In genomic region chr16:31299164-31299959, GRCm38 (mm10) we compare ENCODE assay signal across 16 mouse cellular contexts. TPM values are rescaled to one million over a fixed set of nuclear protein-coding genes. Genes with fewer than 3 reads are reported as not detected.
DNase-seq lines count a peak whose midpoint lies in the region; ATAC-seq and TF ChIP-seq lines count a peak whose summit lies in the region.
"Had no signal": no experiment of that assay in that cellular context is flagged by ENCODE, and none has a peak within 500 bp of the region (broad histone marks: within the 10 kb centered on the region; RNA-seq: fewer than 3 reads in every experiment).

No protein-coding gene starts in this region.

- H3K9ac ChIP-seq in forebrain, postnatal 0 days: no peak overlapping the region
- no peak overlapping the region for H3K9ac ChIP-seq in forebrain, embryonic 14.5 days (ENCODE audit: low read length)
- H3K9ac ChIP-seq in ES-Bruce4 (ENCODE audit: low read depth, poor library complexity, severe bottlenecking): no peak overlapping the region
- no peak overlapping the region for H3K9ac ChIP-seq in embryonic facial prominence, embryonic 14.5 days (ENCODE audit: low read depth, low read length)
- H3K9ac ChIP-seq: lung, embryonic 15.5 days; stomach, embryonic 15.5 days had no signal

- TF ChIP-seq EP300 in ES-Bruce4 (IDR thresholded peaks at IDR 0.05; ENCODE audit: insufficient read depth, low read depth, low read length): 0 out of 2 replicates have a peak, but pooled peaks have one; percentile 27

- no peak for DNase-seq in forebrain, postnatal 0 days
- no peak for DNase-seq in forebrain, embryonic 14.5 days (ENCODE audit: low spot score)
- no peak for DNase-seq in embryonic facial prominence, embryonic 14.5 days (ENCODE audit: low spot score)
- no peak for DNase-seq in midbrain, embryonic 10.5 days (ENCODE audit: low spot score)
- no peak for DNase-seq in spleen, postnatal 36 days (ENCODE audit: low spot score in 2 of 2)
- DNase-seq: cerebellum, adult 8-10 months; kidney, adult 9 months; right cerebral cortex, postnatal 4 days; thymus, postnatal 4 days had no signal

- no peaks in the 10 kb centered on the region for H3K36me3 ChIP-seq in forebrain, postnatal 0 days (ENCODE audit: insufficient read depth)
- no peaks in the 10 kb centered on the region for H3K36me3 ChIP-seq in forebrain, embryonic 14.5 days (ENCODE audit: control insufficient read depth, insufficient read depth, low read length)
- H3K36me3 ChIP-seq in ES-Bruce4 (ENCODE audit: control insufficient read depth, insufficient read depth, low read length, poor library complexity, severe bottlenecking): no peaks in the 10 kb centered on the region
- H3K36me3 ChIP-seq in embryonic facial prominence, embryonic 14.5 days (ENCODE audit: control insufficient read depth, insufficient read depth, low read length): no peaks in the 10 kb centered on the region
- no peaks in the 10 kb centered on the region for H3K36me3 ChIP-seq in midbrain, embryonic 10.5 days
- H3K36me3 ChIP-seq: lung, embryonic 15.5 days; stomach, embryonic 15.5 days had no signal

- H3K4me3 ChIP-seq in forebrain, postnatal 0 days (ENCODE audit: low read depth, low read length): no peak overlapping the region
- no peak overlapping the region for H3K4me3 ChIP-seq in forebrain, embryonic 14.5 days (ENCODE audit: low read depth, low read length)
- no peak overlapping the region for H3K4me3 ChIP-seq in ES-Bruce4 (ENCODE audit: low read depth, low read length)
- no peak overlapping the region for H3K4me3 ChIP-seq in embryonic facial prominence, embryonic 14.5 days (ENCODE audit: low read depth, low read length)
- 0 out of 2 replicates have a peak overlapping the region, but pooled peaks have one; percentile 11 for H3K4me3 ChIP-seq in midbrain, embryonic 10.5 days
- H3K4me3 ChIP-seq: left cerebral cortex, adult 2 months; lung, embryonic 15.5 days; stomach, embryonic 15.5 days had no signal

- ATAC-seq in forebrain, postnatal 0 days: peak; percentile 73
- no peak for ATAC-seq in forebrain, embryonic 14.5 days
- 0 out of 2 replicates have a peak, but pooled peaks have one; percentile 27 for ATAC-seq in embryonic facial prominence, embryonic 14.5 days (ENCODE audit: low read depth)
- no peak for ATAC-seq in frontal cortex, adult (ENCODE audit: low TSS enrichment)
- ATAC-seq in megakaryocyte-erythroid progenitor cell, adult 5-6 weeks (replicated peaks; ENCODE audit: low FRiP score, low TSS enrichment, poor library complexity, severe bottlenecking): no peak

- H3K27ac ChIP-seq in forebrain, postnatal 0 days (ENCODE audit: low read depth, low read length): peak overlapping the region; percentile 9; the same call in 1 of the 2 replicates
- H3K27ac ChIP-seq in forebrain, embryonic 14.5 days (ENCODE audit: low read depth, low read length): no peak overlapping the region
- H3K27ac ChIP-seq in ES-Bruce4 (ENCODE audit: insufficient read depth, low read length): peak overlapping the region; percentile 30
- no peak overlapping the region for H3K27ac ChIP-seq in embryonic facial prominence, embryonic 14.5 days (replicated peaks; ENCODE audit: low read depth, low read length)
- peak overlapping the region; percentile 76 for H3K27ac ChIP-seq in midbrain, embryonic 10.5 days (replicated peaks)
- H3K27ac ChIP-seq: left cerebral cortex, adult 2 months; lung, embryonic 15.5 days; stomach, embryonic 15.5 days had no signal

- WGBS in forebrain, postnatal 0 days: 51% methylated on average over 11 of the region's 11 CpGs
- WGBS in forebrain, embryonic 14.5 days: 53% methylated on average over 11 of the region's 11 CpGs
- 36% methylated on average over 11 of the region's 11 CpGs for WGBS in embryonic facial prominence, embryonic 14.5 days
- WGBS in midbrain, embryonic 10.5 days: 46% methylated on average over 11 of the region's 11 CpGs

- TF ChIP-seq POLR2A in ES-Bruce4 (IDR thresholded peaks at IDR 0.05; ENCODE audit: insufficient read depth, low read length): no peak

- H3K4me1 ChIP-seq in forebrain, postnatal 0 days (ENCODE audit: insufficient read depth): no peaks in the 10 kb centered on the region
- H3K4me1 ChIP-seq in forebrain, embryonic 14.5 days (ENCODE audit: control insufficient read depth, insufficient read depth, low read length): peaks cover 8% of the 10 kb centered on the region
- H3K4me1 ChIP-seq in ES-Bruce4 (ENCODE audit: control insufficient read depth, insufficient read depth, low read length): peaks cover 8% of the 10 kb centered on the region
- H3K4me1 ChIP-seq in embryonic facial prominence, embryonic 14.5 days (ENCODE audit: control insufficient read depth, insufficient read depth, low read length): 0 out of 2 replicates have a peak, but pooled peaks cover 8% of the 10 kb centered on the region
- H3K4me1 ChIP-seq in midbrain, embryonic 10.5 days: peaks cover 27% of the 10 kb centered on the region

- H3K4me2 ChIP-seq in forebrain, postnatal 0 days (ENCODE audit: low read depth): no peak overlapping the region
- H3K4me2 ChIP-seq in forebrain, embryonic 14.5 days (ENCODE audit: low read length): no peak overlapping the region
- H3K4me2 ChIP-seq in embryonic facial prominence, embryonic 14.5 days (ENCODE audit: low read depth, low read length): no peak overlapping the region
- H3K4me2 ChIP-seq: lung, embryonic 15.5 days; stomach, embryonic 15.5 days had no signal

- no peak for TF ChIP-seq CTCF in forebrain, postnatal 0 days (IDR thresholded peaks at IDR 0.05; ENCODE audit: low read depth)
- TF ChIP-seq CTCF in ES-Bruce4 (IDR thresholded peaks at IDR 0.05; ENCODE audit: low read depth, low read length): no peak

- H3K9me3 ChIP-seq in forebrain, postnatal 0 days (ENCODE audit: low read length): no peaks in the 10 kb centered on the region
- H3K9me3 ChIP-seq in forebrain, embryonic 14.5 days (replicated peaks; ENCODE audit: control insufficient read depth, low read length): no peaks in the 10 kb centered on the region
- H3K9me3 ChIP-seq in ES-Bruce4 (replicated peaks; ENCODE audit: control insufficient read depth, insufficient read depth, low read length, poor library complexity, severe bottlenecking): no peaks in the 10 kb centered on the region
- no peaks in the 10 kb centered on the region for H3K9me3 ChIP-seq in embryonic facial prominence, embryonic 14.5 days (ENCODE audit: control insufficient read depth, low read length)
- H3K9me3 ChIP-seq in midbrain, embryonic 10.5 days (replicated peaks): no peaks in the 10 kb centered on the region
- H3K9me3 ChIP-seq: lung, embryonic 15.5 days; stomach, embryonic 15.5 days had no signal

- H3K27me3 ChIP-seq in forebrain, postnatal 0 days (ENCODE audit: insufficient read depth, low read length): no peaks in the 10 kb centered on the region
- no peaks in the 10 kb centered on the region for H3K27me3 ChIP-seq in forebrain, embryonic 14.5 days (replicated peaks; ENCODE audit: control insufficient read depth, insufficient read depth, low read length)
- H3K27me3 ChIP-seq in ES-Bruce4 (ENCODE audit: control insufficient read depth, insufficient read depth, low read length, poor library complexity, severe bottlenecking): no peaks in the 10 kb centered on the region
- H3K27me3 ChIP-seq in embryonic facial prominence, embryonic 14.5 days (replicated peaks; ENCODE audit: control insufficient read depth, insufficient read depth, low read length): no peaks in the 10 kb centered on the region
- no peaks in the 10 kb centered on the region for H3K27me3 ChIP-seq in midbrain, embryonic 10.5 days (ENCODE audit: low read depth, poor library complexity, severe bottlenecking)
- H3K27me3 ChIP-seq: lung, embryonic 15.5 days; stomach, embryonic 15.5 days had no signal

RNA-seq across cellular contexts. Expression of gene Apod, which starts 15.2 kb away (rescaled TPM):
- 81.9 and 84.2 TPM in 2 replicates for total RNA-seq in forebrain, postnatal 0 days (2014; rRNA removed)
- 179 and 215 TPM in 2 replicates for polyA plus RNA-seq in forebrain, postnatal 0 days (2015; fragmentation: Nextera tagmentation; extraction: Ambion mirVana)
- 65.3 and 91.8 TPM in 2 replicates for polyA plus RNA-seq in forebrain, embryonic 14.5 days (2014; fragmentation: Nextera tagmentation; extraction: Ambion mirVana)
- polyA plus RNA-seq in ES-Bruce4 (2011; ENCODE audit: insufficient read depth, insufficient read length, low read depth, missing spikeins): 0.54 TPM in 1 of 2 replicates, not detected in the other
- 63.0 and 64.0 TPM in 2 replicates for polyA plus RNA-seq in embryonic facial prominence, embryonic 14.5 days (2014; fragmentation: Nextera tagmentation; extraction: Ambion mirVana)
- polyA plus RNA-seq in midbrain, embryonic 10.5 days (2016; fragmentation: Nextera tagmentation; extraction: Ambion mirVana): 17.4 and 29.0 TPM in 2 replicates
- total RNA-seq in megakaryocyte-erythroid progenitor cell, adult 5-6 weeks (2014; fragmentation: Nextera tagmentation): not detected in 2 replicates
- total RNA-seq in megakaryocyte-erythroid progenitor cell, adult 5-6 weeks (2017): not detected in 2 replicates
- total RNA-seq: liver, adult 2 months had no signal
- polyA plus RNA-seq: liver, adult 2 months had no signal

RNA-seq across cellular contexts. Expression of gene Ppp1r2, which starts 24.3 kb away (rescaled TPM):
- total RNA-seq in forebrain, postnatal 0 days (2014; rRNA removed): 64.9 and 75.5 TPM in 2 replicates
- 84.9 and 101 TPM in 2 replicates for polyA plus RNA-seq in forebrain, postnatal 0 days (2015; fragmentation: Nextera tagmentation; extraction: Ambion mirVana)
- polyA plus RNA-seq in forebrain, embryonic 14.5 days (2014; fragmentation: Nextera tagmentation; extraction: Ambion mirVana): 89.0 and 90.5 TPM in 2 replicates
- 74.5 and 75.6 TPM in 2 replicates for polyA plus RNA-seq in ES-Bruce4 (2011; ENCODE audit: insufficient read depth, insufficient read length, low read depth, missing spikeins)
- polyA plus RNA-seq in embryonic facial prominence, embryonic 14.5 days (2014; fragmentation: Nextera tagmentation; extraction: Ambion mirVana): 106 TPM in 2 replicates
- 96.7 and 101 TPM in 2 replicates for polyA plus RNA-seq in midbrain, embryonic 10.5 days (2016; fragmentation: Nextera tagmentation; extraction: Ambion mirVana)
- 43.3 and 53.4 TPM in 2 replicates for total RNA-seq in megakaryocyte-erythroid progenitor cell, adult 5-6 weeks (2014; fragmentation: Nextera tagmentation)
- 48.4 and 57.5 TPM in 2 replicates for total RNA-seq in megakaryocyte-erythroid progenitor cell, adult 5-6 weeks (2017)

Comparison
In these comparisons a context has a peak if more than half of its experiments do, and no peak if none do; other contexts are left out.
1. ATAC-seq: peak in forebrain, postnatal 0 days (single experiment) and embryonic facial prominence, embryonic 14.5 days (single experiment); none in forebrain, embryonic 14.5 days (single experiment), frontal cortex, adult (single experiment) and megakaryocyte-erythroid progenitor cell, adult 5-6 weeks (single experiment).
2. H3K27ac ChIP-seq: peak in forebrain, postnatal 0 days (single experiment), ES-Bruce4 (single experiment) and midbrain, embryonic 10.5 days (single experiment); none in forebrain, embryonic 14.5 days (single experiment) and embryonic facial prominence, embryonic 14.5 days (single experiment).
3. RNA of gene Apod, which starts 15.2 kb away (polyA plus RNA-seq): 179 to 215 TPM in forebrain, postnatal 0 days, 65.3 to 91.8 TPM in forebrain, embryonic 14.5 days, 63.0 to 64.0 TPM in embryonic facial prominence, embryonic 14.5 days and 17.4 to 29.0 TPM in midbrain, embryonic 10.5 days; 0.54 TPM in ES-Bruce4; every median in the first group is over 10 times any median in the second.